Mouse (Mus musculus) spleen, adult 2 months (tissue): Measurements from ENCODE around the gene Tnn.

Experiments
- CTCF ChIP-seq: fragments of 200-500 bp; IDR thresholded peaks from 2 replicates; pipeline ENCODE4 v1.5.1; 2011; ENCODE audit warnings: mild to moderate bottlenecking, inconsistent platforms; ENCODE audit not compliant: insufficient read depth, insufficient read length, insufficient replicate concordance; ENCODE audit errors: extremely low read depth
- POLR2A ChIP-seq: fragments of 200-500 bp; IDR thresholded peaks from 2 replicates; pipeline ENCODE4 v1.6.1; 2011; ENCODE audit warnings: low read depth, low read length, inconsistent platforms

DNA sequence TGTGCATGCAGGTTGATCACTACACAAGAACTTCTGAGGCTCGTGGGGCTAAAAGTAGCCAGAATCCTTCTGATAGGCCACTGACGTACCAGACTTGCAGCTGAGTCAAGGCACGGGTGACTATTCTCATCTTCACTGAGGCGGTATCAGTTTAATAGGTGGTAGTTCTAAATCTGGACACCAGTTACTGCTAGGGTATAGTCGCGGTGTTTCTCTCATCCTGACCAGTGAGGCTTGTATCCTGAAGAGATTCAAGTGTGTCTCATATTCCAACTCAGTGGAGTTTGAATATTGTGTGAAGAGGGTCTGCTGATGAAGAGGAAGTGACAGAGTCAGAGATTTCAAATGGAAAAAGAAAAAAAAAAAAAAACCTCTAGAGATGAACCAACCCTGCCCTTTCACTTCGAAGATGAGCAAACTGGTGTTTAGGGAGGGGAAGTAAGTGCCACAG is 105.9 kb downstream of the Tnn start:
- no peak for TF ChIP-seq POLR2A
- TF ChIP-seq CTCF: no peak
